Mouse (Mus musculus): ENCODE data around the gene Setd3. TPM values are rescaled to one million over a fixed set of nuclear protein-coding genes. Genes with fewer than 3 reads are reported as not detected.

Gene Setd3
- polyA plus RNA-seq, 1 experiment from 2014 or later, result 75.9 TPM

GRCm38 (mm10) chr12:108097643-108098042, 81.5 kb downstream of the Setd3 start:
- Histone ChIP-seq H3K9ac (ENCODE audit: low read length) (no peak overlapping the region), H3K9me3 (replicated peaks; ENCODE audit: control insufficient read depth, low read length) (no peaks in the 10 kb centered on the region), H3K4me3 (ENCODE audit: low read length) (no peak overlapping the region), H3K36me3 (ENCODE audit: control insufficient read depth, insufficient read depth) (no peaks in the 10 kb centered on the region), H3K27me3 (ENCODE audit: control insufficient read depth, insufficient read depth, low read length) (no peaks in the 10 kb centered on the region), H3K4me2 (ENCODE audit: low read depth, low read length) (no peak overlapping the region), H3K27ac (ENCODE audit: low read length) (no peak overlapping the region), H3K4me1 (ENCODE audit: control insufficient read depth, insufficient read depth, low read length) (no peaks in the 10 kb centered on the region)
- no peak for ATAC-seq (replicated peaks; ENCODE audit: extremely low read depth, insufficient read depth, low FRiP score)
- WGBS, result 85% methylated on average over 8 of the region's 8 CpGs

- Histone ChIP-seq H3K4me3 (ENCODE audit: low read length) (no peak overlapping the region), H3K4me1 (ENCODE audit: control insufficient read depth, insufficient read depth, low read length) (no peaks in the 10 kb centered on the region), H3K9ac (ENCODE audit: low read length) (no peak overlapping the region), H3K9me3 (replicated peaks; ENCODE audit: control insufficient read depth, low read length) (no peaks in the 10 kb centered on the region), H3K4me2 (ENCODE audit: low read depth, low read length) (no peak overlapping the region), H3K27me3 (ENCODE audit: control insufficient read depth, insufficient read depth, low read length) (no peaks in the 10 kb centered on the region), H3K36me3 (ENCODE audit: control insufficient read depth, insufficient read depth) (no peaks in the 10 kb centered on the region), H3K27ac (ENCODE audit: low read length) (no peak overlapping the region)
- no peak for ATAC-seq (replicated peaks; ENCODE audit: extremely low read depth, insufficient read depth, low FRiP score)
- WGBS, result 65% methylated on average over 9 of the region's 9 CpGs
These were observed 90.9 kb downstream of the Setd3 start for GRCm38 (mm10) chr12:108088253-108088652.

- WGBS, result 51% methylated on average over 2 of the region's 2 CpGs
These were observed 91.6 kb downstream of the Setd3 start for GRCm38 (mm10) chr12:108087489-108087888.

GRCm38 (mm10) chr12:108078122-108078752, 100.9 kb downstream of the Setd3 start:
- Histone ChIP-seq H3K9me3 (replicated peaks; ENCODE audit: control insufficient read depth, low read length) (no peaks in the 10 kb centered on the region), H3K9ac (ENCODE audit: low read length) (no peak overlapping the region), H3K4me1 (ENCODE audit: control insufficient read depth, insufficient read depth, low read length) (no peaks in the 10 kb centered on the region), H3K36me3 (ENCODE audit: control insufficient read depth, insufficient read depth) (no peaks in the 10 kb centered on the region), H3K27me3 (ENCODE audit: control insufficient read depth, insufficient read depth, low read length) (no peaks in the 10 kb centered on the region), H3K27ac (ENCODE audit: low read length) (no peak overlapping the region), H3K4me3 (ENCODE audit: low read length) (no peak overlapping the region), H3K4me2 (ENCODE audit: low read depth, low read length) (no peak overlapping the region)
- 69% methylated on average over 10 of the region's 10 CpGs for WGBS
- no peak for ATAC-seq (replicated peaks; ENCODE audit: extremely low read depth, insufficient read depth, low FRiP score)

More at GRCm38 (mm10) chr12:108087489-108087888, 91.6 kb downstream of the Setd3 start:
- no peaks in the 10 kb centered on the region for H3K9me3 ChIP-seq (replicated peaks; ENCODE audit: control insufficient read depth, low read length)
- no peak overlapping the region for H3K4me2 ChIP-seq (ENCODE audit: low read depth, low read length)
- H3K27ac ChIP-seq (ENCODE audit: low read length), result no peak overlapping the region
- no peak overlapping the region for H3K4me3 ChIP-seq (ENCODE audit: low read length)
- no peaks in the 10 kb centered on the region for H3K36me3 ChIP-seq (ENCODE audit: control insufficient read depth, insufficient read depth)
- H3K27me3 ChIP-seq (ENCODE audit: control insufficient read depth, insufficient read depth, low read length), result no peaks in the 10 kb centered on the region
- H3K9ac ChIP-seq (ENCODE audit: low read length), result no peak overlapping the region
- H3K4me1 ChIP-seq (ENCODE audit: control insufficient read depth, insufficient read depth, low read length), result no peaks in the 10 kb centered on the region
- no peak for ATAC-seq (replicated peaks; ENCODE audit: extremely low read depth, insufficient read depth, low FRiP score)

- H3K4me1 ChIP-seq (ENCODE audit: control insufficient read depth, insufficient read depth, low read length), result peaks cover 4% of the 10 kb centered on the region
- H3K27me3 ChIP-seq (ENCODE audit: control insufficient read depth, insufficient read depth, low read length), result peaks cover 5% of the 10 kb centered on the region
- no peak for ATAC-seq (replicated peaks; ENCODE audit: extremely low read depth, insufficient read depth, low FRiP score)
- no peak overlapping the region for H3K4me3 ChIP-seq (ENCODE audit: low read length)
- H3K9me3 ChIP-seq (replicated peaks; ENCODE audit: control insufficient read depth, low read length), result no peaks in the 10 kb centered on the region
- H3K27ac ChIP-seq (ENCODE audit: low read length), result no peak overlapping the region
- 64% methylated on average over 5 of the region's 5 CpGs for WGBS
- no peaks in the 10 kb centered on the region for H3K36me3 ChIP-seq (ENCODE audit: control insufficient read depth, insufficient read depth)
- no peak overlapping the region for H3K9ac ChIP-seq (ENCODE audit: low read length)
- no peak overlapping the region for H3K4me2 ChIP-seq (ENCODE audit: low read depth, low read length)
These were observed 106.2 kb downstream of the Setd3 start for GRCm38 (mm10) chr12:108072907-108073306.

- 42% methylated on average over 21 of the region's 21 CpGs for WGBS
- H3K27ac ChIP-seq (ENCODE audit: low read length), result no peak overlapping the region
- ATAC-seq (replicated peaks; ENCODE audit: extremely low read depth, insufficient read depth, low FRiP score), result no peak
These were observed 108.1 kb downstream of the Setd3 start for GRCm38 (mm10) chr12:108070685-108071662.

GRCm38 (mm10) chr12:108069504-108069903, 109.6 kb downstream of the Setd3 start:
- no peak for ATAC-seq (replicated peaks; ENCODE audit: extremely low read depth, insufficient read depth, low FRiP score)
- H3K9ac ChIP-seq (ENCODE audit: low read length), result no peak overlapping the region
- H3K4me3 ChIP-seq (ENCODE audit: low read length), result no peak overlapping the region
- no peaks in the 10 kb centered on the region for H3K36me3 ChIP-seq (ENCODE audit: control insufficient read depth, insufficient read depth)
- H3K4me2 ChIP-seq (ENCODE audit: low read depth, low read length), result no peak overlapping the region
- 68% methylated on average over 6 of the region's 6 CpGs for WGBS
- H3K27ac ChIP-seq (ENCODE audit: low read length), result no peak overlapping the region
- H3K27me3 ChIP-seq (ENCODE audit: control insufficient read depth, insufficient read depth, low read length), result peaks cover 5% of the 10 kb centered on the region
- H3K4me1 ChIP-seq (ENCODE audit: control insufficient read depth, insufficient read depth, low read length), result peaks cover 4% of the 10 kb centered on the region
- no peaks in the 10 kb centered on the region for H3K9me3 ChIP-seq (replicated peaks; ENCODE audit: control insufficient read depth, low read length)

More at GRCm38 (mm10) chr12:108070685-108071662, 108.1 kb downstream of the Setd3 start:
- Histone ChIP-seq H3K36me3 (ENCODE audit: control insufficient read depth, insufficient read depth) (no peaks in the 10 kb centered on the region), H3K9me3 (replicated peaks; ENCODE audit: control insufficient read depth, low read length) (no peaks in the 10 kb centered on the region), H3K4me3 (ENCODE audit: low read length) (no peak overlapping the region), H3K4me2 (ENCODE audit: low read depth, low read length) (no peak overlapping the region), H3K27me3 (ENCODE audit: control insufficient read depth, insufficient read depth, low read length) (peaks cover 5% of the 10 kb centered on the region), H3K9ac (ENCODE audit: low read length) (no peak overlapping the region), H3K4me1 (ENCODE audit: control insufficient read depth, insufficient read depth, low read length) (peaks cover 4% of the 10 kb centered on the region)

GRCm38 (mm10) chr12:108067811-108068375, 111.2 kb downstream of the Setd3 start:
- H3K4me1 ChIP-seq (ENCODE audit: control insufficient read depth, insufficient read depth, low read length), result peaks cover 4% of the 10 kb centered on the region
- H3K9me3 ChIP-seq (replicated peaks; ENCODE audit: control insufficient read depth, low read length), result no peaks in the 10 kb centered on the region
- 71% methylated on average over 13 of the region's 13 CpGs for WGBS
- no peak overlapping the region for H3K4me3 ChIP-seq (ENCODE audit: low read length)
- H3K36me3 ChIP-seq (ENCODE audit: control insufficient read depth, insufficient read depth), result no peaks in the 10 kb centered on the region
- no peak overlapping the region for H3K27ac ChIP-seq (ENCODE audit: low read length)
- ATAC-seq (replicated peaks; ENCODE audit: extremely low read depth, insufficient read depth, low FRiP score), result no peak
- no peak overlapping the region for H3K9ac ChIP-seq (ENCODE audit: low read length)
- peaks cover 5% of the 10 kb centered on the region for H3K27me3 ChIP-seq (ENCODE audit: control insufficient read depth, insufficient read depth, low read length)
- H3K4me2 ChIP-seq (ENCODE audit: low read depth, low read length), result no peak overlapping the region

GRCm38 (mm10) chr12:108067231-108067630, 111.9 kb downstream of the Setd3 start:
- Histone ChIP-seq H3K27me3 (ENCODE audit: control insufficient read depth, insufficient read depth, low read length) (peaks cover 5% of the 10 kb centered on the region), H3K27ac (ENCODE audit: low read length) (no peak overlapping the region), H3K36me3 (ENCODE audit: control insufficient read depth, insufficient read depth) (no peaks in the 10 kb centered on the region), H3K4me1 (ENCODE audit: control insufficient read depth, insufficient read depth, low read length) (peaks cover 4% of the 10 kb centered on the region), H3K9ac (ENCODE audit: low read length) (no peak overlapping the region), H3K4me3 (ENCODE audit: low read length) (no peak overlapping the region), H3K4me2 (ENCODE audit: low read depth, low read length) (no peak overlapping the region), H3K9me3 (replicated peaks; ENCODE audit: control insufficient read depth, low read length) (no peaks in the 10 kb centered on the region)
- WGBS, result 81% methylated on average over 3 of the region's 3 CpGs
- no peak for ATAC-seq (replicated peaks; ENCODE audit: extremely low read depth, insufficient read depth, low FRiP score)
